Mouse (Mus musculus): ENCODE results near the gene Mta3. TPM values are rescaled to one million over a fixed set of nuclear protein-coding genes. Genes with fewer than 3 reads are reported as not detected.
"Not testable (repeated sequence)": the region's sequence is repeated elsewhere in the genome, so short reads cannot be mapped to it uniquely, and the experiment has no call there.

Gene Mta3
- polyA plus RNA-seq, 1 experiment from 2014 or later: 42.2 TPM

DNA sequence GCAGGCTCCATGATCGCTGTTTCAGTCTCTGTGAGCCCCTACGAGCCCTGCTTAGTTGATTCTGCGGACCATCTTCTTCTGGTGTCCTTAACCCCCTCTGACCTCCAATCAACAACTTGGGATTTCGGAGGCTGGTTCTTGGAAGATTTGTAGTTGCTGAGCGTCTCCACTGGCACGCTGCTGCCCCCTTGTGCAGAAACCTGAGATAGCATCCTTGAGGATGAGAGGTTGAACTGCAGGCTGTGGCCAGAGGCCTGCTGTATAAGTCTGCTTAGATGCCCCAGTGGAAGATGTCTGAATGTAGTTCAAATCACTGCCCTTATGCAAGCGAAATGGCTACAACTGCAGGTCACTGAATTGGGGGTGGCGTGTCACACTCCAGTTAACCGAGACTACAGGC is 144.5 kb downstream of the Mta3 start:
- 18% methylated on average over 9 of the region's 9 CpGs for WGBS
- no peaks in the 10 kb centered on the region for H3K9me3 ChIP-seq (replicated peaks; ENCODE audit: low read length)
- no peak overlapping the region for H3K4me3 ChIP-seq (replicated peaks; ENCODE audit: low read depth, low read length)
- DNase-seq (ENCODE audit: low spot score): peak; percentile 91
- no peak overlapping the region for H3K27ac ChIP-seq
- no peaks in the 10 kb centered on the region for H3K36me3 ChIP-seq (ENCODE audit: insufficient read depth, low read length)
- H3K27me3 ChIP-seq (ENCODE audit: insufficient read depth, low read length): no peaks in the 10 kb centered on the region
- no peak for ATAC-seq (replicated peaks; ENCODE audit: low FRiP score, low read depth)
- TF ChIP-seq CTCF (IDR thresholded peaks at IDR 0.05; ENCODE audit: low read depth): peak; percentile 95
- H3K4me2 ChIP-seq (ENCODE audit: low read length): peak overlapping the region; percentile 14; the same call in 1 of the 2 replicates
- no peaks in the 10 kb centered on the region for H3K4me1 ChIP-seq (replicated peaks; ENCODE audit: insufficient read depth, low read length)
- no peak overlapping the region for H3K9ac ChIP-seq (ENCODE audit: low read depth, low read length)

DNA sequence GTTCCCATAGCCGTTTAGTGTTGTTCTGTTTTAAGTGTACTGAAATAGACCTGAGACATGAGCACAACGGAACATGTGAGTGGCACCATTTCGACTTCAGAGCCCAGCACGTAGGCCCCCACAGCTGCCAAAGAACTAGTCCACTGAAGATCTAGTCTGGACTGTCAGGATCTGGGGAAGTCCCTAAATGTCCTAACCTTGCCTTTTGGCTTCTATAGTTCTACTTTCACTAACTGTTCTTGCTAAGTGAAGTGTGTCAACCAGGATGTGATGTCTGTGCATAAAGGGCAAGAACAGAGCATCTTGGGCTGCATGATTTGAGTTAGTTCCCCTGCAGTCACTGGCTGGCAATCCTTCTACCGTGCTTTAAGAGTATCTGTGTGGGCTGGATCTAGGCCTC is 144.9 kb downstream of the Mta3 start:
- Histone ChIP-seq H3K27me3 (ENCODE audit: insufficient read depth, low read length) (no peaks in the 10 kb centered on the region), H3K9ac (ENCODE audit: low read depth, low read length) (no peak overlapping the region), H3K4me3 (replicated peaks; ENCODE audit: low read depth, low read length) (no peak overlapping the region), H3K9me3 (replicated peaks; ENCODE audit: low read length) (no peaks in the 10 kb centered on the region), H3K27ac (no peak overlapping the region), H3K36me3 (ENCODE audit: insufficient read depth, low read length) (no peaks in the 10 kb centered on the region), H3K4me2 (ENCODE audit: low read length) (no peak overlapping the region), H3K4me1 (replicated peaks; ENCODE audit: insufficient read depth, low read length) (no peaks in the 10 kb centered on the region)
- DNase-seq (ENCODE audit: low spot score) (no peak), ATAC-seq (replicated peaks; ENCODE audit: low FRiP score, low read depth) (no peak)
- WGBS: 81% methylated on average over 5 of the region's 5 CpGs
- no peak for TF ChIP-seq CTCF (IDR thresholded peaks at IDR 0.05; ENCODE audit: low read depth)

DNA sequence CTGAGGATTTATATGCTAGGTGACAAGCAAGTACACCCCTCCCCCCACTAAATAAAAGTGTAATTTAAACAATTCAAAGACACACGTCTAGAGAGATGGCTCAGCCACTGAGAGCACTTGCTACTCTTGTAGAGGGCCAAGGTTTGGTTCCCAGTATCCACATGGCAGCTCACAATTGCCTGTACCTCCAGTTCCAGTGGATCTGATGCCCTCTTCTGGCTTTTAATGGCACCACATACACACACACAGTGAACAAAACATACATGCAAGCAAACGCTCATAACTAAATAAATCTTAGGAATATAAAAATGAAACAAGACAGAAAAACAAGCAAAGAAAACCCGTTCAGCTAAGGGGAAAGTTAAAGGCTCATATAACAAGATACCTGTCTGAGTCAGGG is 147.9 kb downstream of the Mta3 start:
- no peak overlapping the region for H3K4me3 ChIP-seq (replicated peaks; ENCODE audit: low read depth, low read length)
- no peak overlapping the region for H3K4me2 ChIP-seq (ENCODE audit: low read length)
- WGBS: 40% methylated on average over 3 of the region's 3 CpGs
- DNase-seq (ENCODE audit: low spot score) (no peak), ATAC-seq (replicated peaks; ENCODE audit: low FRiP score, low read depth) (no peak)
- TF ChIP-seq CTCF (IDR thresholded peaks at IDR 0.05; ENCODE audit: low read depth): peak; percentile 41; the same call in 1 of the 2 replicates
- no peaks in the 10 kb centered on the region for H3K36me3 ChIP-seq (ENCODE audit: insufficient read depth, low read length)
- H3K9me3 ChIP-seq (replicated peaks; ENCODE audit: low read length): no peaks in the 10 kb centered on the region
- no peaks in the 10 kb centered on the region for H3K27me3 ChIP-seq (ENCODE audit: insufficient read depth, low read length)
- H3K9ac ChIP-seq (ENCODE audit: low read depth, low read length): no peak overlapping the region
- H3K4me1 ChIP-seq (replicated peaks; ENCODE audit: insufficient read depth, low read length): no peaks in the 10 kb centered on the region
- H3K27ac ChIP-seq: no peak overlapping the region

DNA sequence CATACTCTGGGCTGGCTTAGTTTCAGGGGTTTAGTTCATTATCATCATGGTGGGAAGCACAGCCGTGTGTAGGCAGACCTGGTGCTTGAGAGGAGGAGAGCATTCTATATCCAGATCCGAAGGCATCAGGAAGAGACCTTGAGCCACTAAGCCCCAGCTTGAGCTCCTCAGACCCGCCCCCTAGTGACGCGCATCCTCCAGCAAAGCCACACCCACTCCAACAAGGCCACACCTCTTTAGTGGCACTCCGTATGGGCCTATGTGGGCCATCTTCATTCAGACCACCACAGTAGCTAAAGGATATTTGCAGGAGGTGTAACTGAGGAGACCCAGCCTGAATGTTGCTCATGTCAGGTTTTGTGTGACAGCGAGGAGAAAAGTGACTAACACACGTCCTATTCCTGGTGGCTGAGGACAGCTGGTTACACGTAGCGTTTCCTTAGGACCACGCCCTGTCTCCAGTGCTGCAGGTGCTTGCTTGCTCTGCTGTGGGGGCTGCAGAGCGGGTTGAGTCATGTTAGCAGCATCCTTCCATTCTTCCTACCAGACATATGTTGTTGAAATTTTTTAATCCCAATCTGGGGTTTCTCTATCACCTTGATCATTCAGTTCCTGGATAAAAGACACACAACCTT is 148.4 kb downstream of the Mta3 start:
- ATAC-seq (replicated peaks; ENCODE audit: low FRiP score, low read depth) (peak; percentile 42; the same call in 1 of the 2 replicates), DNase-seq (ENCODE audit: low spot score) (peak; percentile 54)
- Histone ChIP-seq H3K27ac (no peak overlapping the region), H3K4me3 (replicated peaks; ENCODE audit: low read depth, low read length) (no peak overlapping the region), H3K4me1 (replicated peaks; ENCODE audit: insufficient read depth, low read length) (no peaks in the 10 kb centered on the region), H3K36me3 (ENCODE audit: insufficient read depth, low read length) (no peaks in the 10 kb centered on the region), H3K9ac (ENCODE audit: low read depth, low read length) (no peak overlapping the region), H3K9me3 (replicated peaks; ENCODE audit: low read length) (no peaks in the 10 kb centered on the region), H3K4me2 (ENCODE audit: low read length) (no peak overlapping the region), H3K27me3 (ENCODE audit: insufficient read depth, low read length) (no peaks in the 10 kb centered on the region)
- WGBS: 49% methylated on average over 12 of the region's 12 CpGs
- TF ChIP-seq CTCF (IDR thresholded peaks at IDR 0.05; ENCODE audit: low read depth): no peak; the same call in 1 of the 2 replicates

DNA sequence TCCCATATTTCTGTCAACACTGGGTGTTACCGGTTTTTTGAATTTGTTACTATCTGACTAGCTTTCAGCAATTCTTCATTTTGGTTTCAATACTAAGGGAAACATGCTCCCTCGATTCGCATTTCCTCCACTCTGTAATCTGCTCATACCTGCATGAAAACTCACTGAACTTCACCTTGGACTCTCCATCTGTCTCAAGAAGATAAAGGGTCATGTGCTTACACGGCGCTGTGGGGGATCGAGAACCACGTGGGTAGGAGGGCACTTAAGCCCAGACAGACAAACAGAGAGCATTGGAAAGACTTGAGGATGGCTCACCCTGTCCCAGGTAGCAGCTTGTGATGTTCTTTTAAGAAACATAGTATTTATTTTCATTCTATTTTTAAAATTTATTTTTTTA is 152.4 kb downstream of the Mta3 start:
- Histone ChIP-seq H3K4me1 (replicated peaks; ENCODE audit: insufficient read depth, low read length) (0 out of 2 replicates have a peak, but pooled peaks cover 3% of the 10 kb centered on the region), H3K27me3 (ENCODE audit: insufficient read depth, low read length) (no peaks in the 10 kb centered on the region), H3K4me2 (ENCODE audit: low read length) (no peak overlapping the region), H3K36me3 (ENCODE audit: insufficient read depth, low read length) (no peaks in the 10 kb centered on the region), H3K9ac (ENCODE audit: low read depth, low read length) (no peak overlapping the region), H3K4me3 (replicated peaks; ENCODE audit: low read depth, low read length) (no peak overlapping the region), H3K9me3 (replicated peaks; ENCODE audit: low read length) (no peaks in the 10 kb centered on the region), H3K27ac (no peak overlapping the region)
- no peak for TF ChIP-seq CTCF (IDR thresholded peaks at IDR 0.05; ENCODE audit: low read depth)
- DNase-seq (ENCODE audit: low spot score): no peak
- ATAC-seq (replicated peaks; ENCODE audit: low FRiP score, low read depth): no peak
- WGBS: 86% methylated on average over 7 of the region's 7 CpGs

DNA sequence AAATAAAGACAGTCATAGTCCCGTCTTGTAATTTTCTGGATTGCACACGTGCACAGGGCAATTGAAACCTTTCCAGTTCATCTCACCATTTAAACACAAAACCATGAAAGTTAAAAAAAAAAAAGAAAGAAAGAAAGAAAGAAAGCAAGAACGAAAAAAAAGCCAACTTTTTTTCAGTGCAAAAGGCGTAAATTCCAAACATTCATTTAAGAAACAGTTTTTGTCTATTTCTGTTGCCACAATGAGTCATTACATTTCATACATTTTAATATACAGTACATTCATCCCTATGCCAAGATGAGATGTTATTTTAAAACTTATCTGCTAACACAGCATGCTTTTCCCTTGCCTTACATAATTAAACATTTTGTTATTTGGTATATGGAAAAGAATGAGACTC is 153.7 kb downstream of the Mta3 start:
- no peak overlapping the region for H3K4me3 ChIP-seq (replicated peaks; ENCODE audit: low read depth, low read length)
- 0 out of 2 replicates have a peak, but pooled peaks cover 3% of the 10 kb centered on the region for H3K4me1 ChIP-seq (replicated peaks; ENCODE audit: insufficient read depth, low read length)
- no peaks in the 10 kb centered on the region for H3K36me3 ChIP-seq (ENCODE audit: insufficient read depth, low read length)
- H3K4me2 ChIP-seq (ENCODE audit: low read length): no peak overlapping the region
- no peaks in the 10 kb centered on the region for H3K27me3 ChIP-seq (ENCODE audit: insufficient read depth, low read length)
- DNase-seq (ENCODE audit: low spot score): no peak
- whole genome bisulfite sequencing: 89% methylated on average over 4 of the region's 4 CpGs
- TF ChIP-seq CTCF (IDR thresholded peaks at IDR 0.05; ENCODE audit: low read depth): no peak
- no peaks in the 10 kb centered on the region for H3K9me3 ChIP-seq (replicated peaks; ENCODE audit: low read length)
- no peak overlapping the region for H3K9ac ChIP-seq (ENCODE audit: low read depth, low read length)
- H3K27ac ChIP-seq: no peak overlapping the region
- no peak for ATAC-seq (replicated peaks; ENCODE audit: low FRiP score, low read depth)

DNA sequence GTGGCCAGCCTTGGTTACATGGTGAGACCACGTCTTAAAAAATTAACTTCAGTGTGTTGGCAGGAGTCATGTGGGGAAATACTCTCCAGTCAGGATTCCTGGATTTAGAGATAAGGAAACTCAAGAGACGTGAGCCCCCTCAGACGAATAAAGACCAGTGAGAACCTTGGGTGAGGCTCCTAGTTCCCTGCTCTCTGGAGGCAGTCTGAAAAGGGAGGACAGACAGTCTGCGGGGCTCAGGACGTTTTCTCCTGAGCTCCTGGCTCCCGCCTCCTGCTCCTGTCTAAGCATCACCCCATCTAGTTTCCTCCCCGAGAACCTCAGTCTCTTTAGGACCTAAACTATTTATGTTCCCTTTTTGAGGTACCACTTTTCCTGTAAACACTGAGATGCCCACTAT is 154.3 kb downstream of the Mta3 start:
- 75% methylated on average over 7 of the region's 7 CpGs for WGBS
- no peak overlapping the region for H3K9ac ChIP-seq (ENCODE audit: low read depth, low read length)
- no peaks in the 10 kb centered on the region for H3K9me3 ChIP-seq (replicated peaks; ENCODE audit: low read length)
- no peak overlapping the region for H3K4me3 ChIP-seq (replicated peaks; ENCODE audit: low read depth, low read length)
- 0 out of 2 replicates have a peak, but pooled peaks cover 3% of the 10 kb centered on the region for H3K4me1 ChIP-seq (replicated peaks; ENCODE audit: insufficient read depth, low read length)
- TF ChIP-seq CTCF (IDR thresholded peaks at IDR 0.05; ENCODE audit: low read depth): no peak
- no peak overlapping the region for H3K27ac ChIP-seq
- H3K27me3 ChIP-seq (ENCODE audit: insufficient read depth, low read length): no peaks in the 10 kb centered on the region
- DNase-seq (ENCODE audit: low spot score) (no peak), ATAC-seq (replicated peaks; ENCODE audit: low FRiP score, low read depth) (no peak)
- H3K36me3 ChIP-seq (ENCODE audit: insufficient read depth, low read length): no peaks in the 10 kb centered on the region
- no peak overlapping the region for H3K4me2 ChIP-seq (ENCODE audit: low read length)

DNA sequence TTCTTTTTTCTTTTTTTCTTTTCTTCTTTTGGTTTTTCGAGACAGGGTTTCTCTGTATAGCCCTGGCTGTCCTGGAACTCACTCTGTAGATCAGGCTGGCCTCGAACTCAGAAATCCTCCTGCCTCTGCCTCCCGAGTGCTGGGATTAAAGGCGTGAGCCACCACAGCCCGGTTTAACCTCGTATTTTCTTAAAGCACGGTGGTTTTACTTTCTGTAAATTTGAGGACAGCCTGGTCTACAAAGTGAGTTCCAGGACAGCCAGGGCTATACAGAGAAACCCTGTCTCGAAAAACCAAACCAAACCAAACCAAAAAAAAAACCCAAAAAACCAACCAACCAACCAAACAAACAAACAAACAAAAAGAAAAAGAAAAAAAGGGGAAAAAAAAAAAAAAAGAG is 155.0 kb downstream of the Mta3 start:
- not testable (repeated sequence) for ATAC-seq (replicated peaks; ENCODE audit: low FRiP score, low read depth); DNase-seq (ENCODE audit: low spot score); H3K36me3 ChIP-seq (ENCODE audit: insufficient read depth, low read length); H3K27me3 ChIP-seq (ENCODE audit: insufficient read depth, low read length); H3K9me3 ChIP-seq (replicated peaks; ENCODE audit: low read length); H3K4me1 ChIP-seq (replicated peaks; ENCODE audit: insufficient read depth, low read length); H3K27ac ChIP-seq; H3K9ac ChIP-seq (ENCODE audit: low read depth, low read length)
- 70% methylated on average over 8 of the region's 8 CpGs for WGBS
- H3K4me2 ChIP-seq (ENCODE audit: low read length): peak overlapping the region; percentile 71
- peak overlapping the region; percentile 51 for H3K4me3 ChIP-seq (replicated peaks; ENCODE audit: low read depth, low read length)

All from kidney, postnatal 0 days (tissue).